ENCODE assay signal across 20 mouse cellular contexts in genomic region chr1:193327216-193327615, GRCm38 (mm10). TPM values are rescaled to one million over a fixed set of nuclear protein-coding genes. Genes with fewer than 3 reads are reported as not detected.
DNase-seq lines count a peak whose midpoint lies in the region; ATAC-seq and TF ChIP-seq lines count a peak whose summit lies in the region.
"Had no signal": no experiment of that assay in that cellular context is flagged by ENCODE, and none has a peak within 500 bp of the region (broad histone marks: within the 10 kb centered on the region; RNA-seq: fewer than 3 reads in every experiment).

No protein-coding gene starts in this region.

- WGBS in kidney, embryonic 14.5 days, result 65% methylated on average over 1 of the region's 1 CpGs
- WGBS in olfactory bulb, adult 2 months, result 53% methylated on average over 1 of the region's 1 CpGs

- H3K4me2 ChIP-seq in kidney, embryonic 14.5 days (replicated peaks; ENCODE audit: low read depth, low read length), result no peak overlapping the region
- H3K4me2 ChIP-seq: hindbrain, embryonic 13.5 days; neural tube, embryonic 15.5 days had no signal

- no peak overlapping the region for H3K9ac ChIP-seq in kidney, embryonic 14.5 days (ENCODE audit: low read depth, low read length)
- H3K9ac ChIP-seq: hindbrain, embryonic 13.5 days; liver, embryonic 14.5 days; neural tube, embryonic 15.5 days had no signal

- ATAC-seq in kidney, embryonic 14.5 days (ENCODE audit: low FRiP score, low TSS enrichment), result no peak

- DNase-seq in kidney, adult 18-20 months, result peak; percentile 37
- DNase-seq in layer of hippocampus, adult 9-11 months, result peak; percentile 67
- no peak for DNase-seq in layer of hippocampus, adult 9-10 months (ENCODE audit: low spot score)
- peak; percentile 4 for DNase-seq in thymus, postnatal 4 days
- DNase-seq in thymus, postnatal 25 days, result no peak
- DNase-seq in frontal cortex, postnatal 25 days (ENCODE audit: low spot score in 2 of 2), result no peak
- DNase-seq: B cell, adult 2 months; cerebellum, adult 11 months; cerebellum, postnatal 10 days; gastrocnemius, postnatal 36 days; heart, postnatal 36 days; layer of hippocampus, postnatal 36 days; right cerebral cortex, postnatal 25 days; spleen, adult 18-20 months had no signal

- no peak overlapping the region for H3K27ac ChIP-seq in kidney, embryonic 14.5 days (ENCODE audit: low read depth, low read length)
- H3K27ac ChIP-seq in olfactory bulb, adult 2 months (ENCODE audit: insufficient read depth, low read depth, low read length), result peak overlapping the region; percentile 39; the same call in 1 of the 2 replicates
- H3K27ac ChIP-seq: hindbrain, embryonic 13.5 days; liver, embryonic 14.5 days; neural tube, embryonic 15.5 days had no signal

- no peak for TF ChIP-seq POLR2A in olfactory bulb, adult 2 months (IDR thresholded peaks at IDR 0.05; ENCODE audit: insufficient read depth, low read depth, low read length)

- H3K4me1 ChIP-seq in kidney, embryonic 14.5 days (ENCODE audit: control insufficient read depth, insufficient read depth, low read length), result no peaks in the 10 kb centered on the region
- H3K4me1 ChIP-seq in olfactory bulb, adult 2 months (ENCODE audit: control insufficient read depth, insufficient read depth, low read length), result peaks cover 45% of the 10 kb centered on the region

- no peak overlapping the region for H3K4me3 ChIP-seq in kidney, embryonic 14.5 days (ENCODE audit: low read length)
- no peak overlapping the region for H3K4me3 ChIP-seq in olfactory bulb, adult 2 months (ENCODE audit: insufficient read depth, low read depth, low read length)
- H3K4me3 ChIP-seq: hindbrain, embryonic 13.5 days; midbrain, embryonic 10.5 days; neural tube, embryonic 15.5 days had no signal

- H3K36me3 ChIP-seq in kidney, embryonic 14.5 days (ENCODE audit: control insufficient read depth, insufficient read depth, low read length), result no peaks in the 10 kb centered on the region
- H3K36me3 ChIP-seq: hindbrain, embryonic 13.5 days; midbrain, embryonic 10.5 days; neural tube, embryonic 15.5 days had no signal

- no peaks in the 10 kb centered on the region for H3K27me3 ChIP-seq in kidney, embryonic 14.5 days (ENCODE audit: control insufficient read depth, insufficient read depth, low read length)
- H3K27me3 ChIP-seq: hindbrain, embryonic 13.5 days; neural tube, embryonic 15.5 days had no signal

- TF ChIP-seq CTCF in olfactory bulb, adult 2 months (IDR thresholded peaks at IDR 0.05; ENCODE audit: insufficient read depth, low read depth, low read length), result no peak

- no peaks in the 10 kb centered on the region for H3K9me3 ChIP-seq in kidney, embryonic 14.5 days (ENCODE audit: control insufficient read depth, low read length)
- H3K9me3 ChIP-seq: hindbrain, embryonic 13.5 days; midbrain, embryonic 10.5 days; neural tube, embryonic 15.5 days had no signal

RNA-seq across cellular contexts. Expression of gene Camk1g, which starts 42.9 kb away (rescaled TPM):
- 10.2 and 13.4 TPM in 2 replicates for polyA plus RNA-seq in kidney, embryonic 14.5 days (2014; fragmentation: Nextera tagmentation; extraction: Ambion mirVana)
- polyA plus RNA-seq in olfactory bulb, adult 2 months (2012; ENCODE audit: insufficient read depth, insufficient read length, low replicate concordance, missing spikeins), result not detected in 2 replicates

RNA-seq across cellular contexts. Expression of gene G0s2, which starts 54.2 kb away (rescaled TPM):
- polyA plus RNA-seq in kidney, embryonic 14.5 days (2014; fragmentation: Nextera tagmentation; extraction: Ambion mirVana), result 17.9 and 26.5 TPM in 2 replicates
- polyA plus RNA-seq in olfactory bulb, adult 2 months (2012; ENCODE audit: insufficient read depth, insufficient read length, low replicate concordance, missing spikeins), result not detected in 2 replicates

Comparison
In these comparisons a context has a peak if more than half of its experiments do, and no peak if none do; other contexts are left out.
1. DNase-seq: peak in kidney, adult 18-20 months (single experiment), layer of hippocampus, adult 9-11 months (single experiment) and thymus, postnatal 4 days (single experiment); none in layer of hippocampus, adult 9-10 months (single experiment), thymus, postnatal 25 days (single experiment) and frontal cortex, postnatal 25 days (0 of 2).
2. RNA of gene G0s2, which starts 54.2 kb away (polyA plus RNA-seq): 17.9 to 26.5 TPM in kidney, embryonic 14.5 days; not detected in olfactory bulb, adult 2 months; every median in the first group is over 10 times any median in the second.